Mouse (Mus musculus) lung, postnatal 0 days (tissue): Measurements from ENCODE around the gene Zp1. TPM values are rescaled to one million over a fixed set of nuclear protein-coding genes. Genes with fewer than 3 reads are reported as not detected.
A peak's percentile ranks its signal among the peaks of the same experiment; 100 is the strongest.

Experiments
- ATAC-seq: fragments of 200-750 bp; cut with Nextera tagmentation; 2 replicates; pipeline ENCODE4 v1.8.0; 2017; ENCODE audit warnings: moderate library complexity
- DNase-seq: peaks from one replicate; pipeline ENCODE4 v3.0.0-alpha.2; 2016; ENCODE audit warnings: low spot score
- H3K27ac ChIP-seq: fragments of 300-500 bp; sonication (generic); 2 replicates; pipeline ENCODE4 v1.5.1; 2014; ENCODE audit warnings: antibody characterized with exemption, mild to moderate bottlenecking, low read length, mixed read lengths
- H3K27me3 ChIP-seq: fragments of 300-500 bp; sonication (generic); replicated peaks from 2 replicates; pipeline ENCODE4 v1.6.1; 2014; ENCODE audit warnings: low read length, mixed read lengths; ENCODE audit not compliant: insufficient read depth
- H3K36me3 ChIP-seq: fragments of 300-500 bp; sonication (generic); 2 replicates; pipeline ENCODE4 v1.6.1; 2014; ENCODE audit warnings: low read length, mixed read lengths; ENCODE audit not compliant: insufficient read depth
- H3K4me1 ChIP-seq: fragments of 300-500 bp; sonication (generic); 2 replicates; pipeline ENCODE4 v1.6.1; 2014; ENCODE audit warnings: antibody characterized with exemption, low read depth, low read length, mixed read lengths; ENCODE audit not compliant: insufficient read depth
- H3K4me2 ChIP-seq: fragments of 300-500 bp; sonication (generic); replicated peaks from 2 replicates; pipeline ENCODE4 v1.6.1; 2014; ENCODE audit warnings: low read depth, mild to moderate bottlenecking, low read length, moderate library complexity, mixed read lengths
- H3K4me3 ChIP-seq: fragments of 300-500 bp; sonication (generic); 2 replicates; pipeline ENCODE4 v1.5.1; 2014; ENCODE audit warnings: low read depth, low read length
- H3K9ac ChIP-seq: fragments of 300-500 bp; sonication (generic); replicated peaks from 2 replicates; pipeline ENCODE4 v1.6.1; 2014; ENCODE audit warnings: low read depth, mild to moderate bottlenecking
- H3K9me3 ChIP-seq: fragments of 300-500 bp; sonication (generic); 2 replicates; pipeline ENCODE4 v1.6.1; 2016; ENCODE audit warnings: low read length, mixed read lengths
- CTCF ChIP-seq: IDR thresholded peaks from 2 replicates; pipeline ENCODE4 v1.5.1; 2016; ENCODE audit warnings: antibody characterized with exemption, mild to moderate bottlenecking
- EP300 ChIP-seq: IDR thresholded peaks from 2 replicates; pipeline ENCODE4 v1.6.1; 2016; ENCODE audit warnings: antibody characterized with exemption, mild to moderate bottlenecking, control low read depth
- WGBS: fragments of 180-500 bp; shearing (Covaris S2); extraction: QIAGEN DNeasy Blood & Tissue Kit; methylation state at CpG from one replicate; pipeline ENCODE4 v1.1.7; 2014; 5-methylcytosine and 5-hydroxymethylcytosine counted together
- polyA plus RNA-seq: library from polyadenylated mRNA; unstranded; fragments of >200 nt; fragmentation: Nextera tagmentation; extraction: Ambion mirVana; gene quantifications from 2 replicates; pipeline ENCODE4 v1.2.1, GENCODE M21; 2015

Gene Zp1
- not detected in 2 replicates for polyA plus RNA-seq

GRCm38 (mm10) chr19:10920532-10920931 is at the start of gene Zp1:
Gene Zp1 (minus strand): TSS chr19:10920632.
- no peak within 1 kb of the TSS for H3K9ac ChIP-seq
- DNase-seq (no peak), ATAC-seq (no peak)
- no peaks in the 10 kb centered on the region for H3K27me3 ChIP-seq
- no peak within 1 kb of the TSS for H3K4me2 ChIP-seq
- no peak within 1 kb of the TSS for H3K4me3 ChIP-seq
- no peaks in the 10 kb centered on the region for H3K9me3 ChIP-seq
- H3K36me3 ChIP-seq: no peaks in the 10 kb centered on the region
- WGBS: 71% methylated on average over 2 of the region's 2 CpGs
- H3K4me1 ChIP-seq: no peaks in the 10 kb centered on the region
- no peak within 1 kb of the TSS for H3K27ac ChIP-seq
- TF ChIP-seq CTCF: no peak
- TF ChIP-seq EP300: no peak

GRCm38 (mm10) chr19:10968578-10968977 is 48.1 kb upstream of the Zp1 start:
- Histone ChIP-seq H3K9ac (no peak overlapping the region), H3K4me3 (no peak overlapping the region), H3K9me3 (no peaks in the 10 kb centered on the region), H3K27ac (no peak overlapping the region), H3K36me3 (no peaks in the 10 kb centered on the region), H3K4me2 (no peak overlapping the region), H3K27me3 (no peaks in the 10 kb centered on the region), H3K4me1 (no peaks in the 10 kb centered on the region)
- TF ChIP-seq CTCF: no peak
- no peak for TF ChIP-seq EP300
- DNase-seq (no peak), ATAC-seq (no peak)
- 69% methylated on average over 7 of the region's 7 CpGs for WGBS

GRCm38 (mm10) chr19:10965721-10966120 is 45.3 kb upstream of the Zp1 start:
- no peaks in the 10 kb centered on the region for H3K4me1 ChIP-seq
- H3K4me2 ChIP-seq: no peak overlapping the region
- H3K27ac ChIP-seq: no peak overlapping the region
- no peak overlapping the region for H3K4me3 ChIP-seq
- no peaks in the 10 kb centered on the region for H3K27me3 ChIP-seq
- no peaks in the 10 kb centered on the region for H3K36me3 ChIP-seq
- ATAC-seq: no peak
- 81% methylated on average over 7 of the region's 7 CpGs for WGBS
- H3K9ac ChIP-seq: no peak overlapping the region
- H3K9me3 ChIP-seq: no peaks in the 10 kb centered on the region
- no peak for DNase-seq
- TF ChIP-seq CTCF: no peak
- no peak for TF ChIP-seq EP300

- Histone ChIP-seq H3K9me3 (no peaks in the 10 kb centered on the region), H3K36me3 (no peaks in the 10 kb centered on the region), H3K4me3 (no peak overlapping the region), H3K27me3 (no peaks in the 10 kb centered on the region), H3K9ac (no peak overlapping the region), H3K4me1 (no peaks in the 10 kb centered on the region), H3K4me2 (no peak overlapping the region), H3K27ac (no peak overlapping the region)
- no peak for ATAC-seq
- DNase-seq: no peak
- WGBS: 35% methylated on average over 12 of the region's 12 CpGs
- no peak for TF ChIP-seq CTCF
- no peak for TF ChIP-seq EP300
Measured at GRCm38 (mm10) chr19:10959978-10960346, 39.5 kb upstream of the Zp1 start.

GRCm38 (mm10) chr19:10959085-10959977 is 38.9 kb upstream of the Zp1 start:
- 18% methylated on average over 11 of the region's 11 CpGs for WGBS
- DNase-seq (peak; percentile 87), ATAC-seq (peak; percentile 86)

GRCm38 (mm10) chr19:10952021-10952939 is 31.8 kb upstream of the Zp1 start:
- 42% methylated on average over 11 of the region's 11 CpGs for WGBS
- H3K9ac ChIP-seq: no peak overlapping the region

More at GRCm38 (mm10) chr19:10959085-10959977, 38.9 kb upstream of the Zp1 start:
- Histone ChIP-seq H3K4me2 (no peak overlapping the region), H3K4me3 (no peak overlapping the region), H3K36me3 (no peaks in the 10 kb centered on the region), H3K9me3 (no peaks in the 10 kb centered on the region), H3K27me3 (no peaks in the 10 kb centered on the region), H3K27ac (no peak overlapping the region; the same call in 1 of the 2 replicates), H3K4me1 (no peaks in the 10 kb centered on the region), H3K9ac (no peak overlapping the region)
- TF ChIP-seq CTCF (peak; percentile 87), EP300 (peak; percentile 60)

More at GRCm38 (mm10) chr19:10952021-10952939, 31.8 kb upstream of the Zp1 start:
- TF ChIP-seq EP300 (no peak), CTCF (no peak)
- Histone ChIP-seq H3K27me3 (no peaks in the 10 kb centered on the region), H3K36me3 (no peaks in the 10 kb centered on the region), H3K4me1 (peaks cover 9% of the 10 kb centered on the region), H3K4me3 (no peak overlapping the region), H3K27ac (peak overlapping the region; percentile 51), H3K4me2 (no peak overlapping the region), H3K9me3 (no peaks in the 10 kb centered on the region)
- DNase-seq (peak; percentile 57), ATAC-seq (peak; percentile 40)
